Mouse (Mus musculus) myocyte (in vitro differentiated cells): ENCODE measurements at regions not wholly inside any gene's neighbourhood (a gene's known extent, or its start where the extent isn't known, plus 50 kb on each side); places are given as distances from the start of the nearest gene placed in this dataset.

ENCODE experiments used
- H3K27me3 ChIP-seq: one replicate; pipeline ENCODE4 v1.6.1; 2011; ENCODE audit not compliant: control insufficient read depth, insufficient read depth, insufficient read length
- H3K36me3 ChIP-seq: one replicate; pipeline ENCODE4 v1.6.1; 2011; ENCODE audit not compliant: control insufficient read depth, insufficient read depth
- H3K4me2 ChIP-seq: one replicate; pipeline ENCODE4 v1.6.1; 2011; ENCODE audit warnings: low read depth, control low read depth
- H3K4me3 ChIP-seq: one replicate; pipeline ENCODE4 v1.5.1; 2011; ENCODE audit warnings: mild to moderate bottlenecking, control low read depth, moderate library complexity
- H3K79me2 ChIP-seq: one replicate; pipeline ENCODE4 v1.6.1; 2011; ENCODE audit not compliant: control insufficient read depth, insufficient read depth
- H3ac ChIP-seq: one replicate; pipeline ENCODE4 v1.6.1; 2011; ENCODE audit not compliant: control insufficient read depth, insufficient read length
- CEBPB ChIP-seq: IDR thresholded peaks from 2 replicates; pipeline ENCODE4 v1.6.1; 2011; ENCODE audit warnings: mild to moderate bottlenecking, moderate library complexity; ENCODE audit not compliant: poor library complexity, insufficient read depth, severe bottlenecking
- E2F4 ChIP-seq: IDR thresholded peaks from one replicate; pipeline ENCODE4 v1.6.1; 2011; ENCODE audit warnings: mild to moderate bottlenecking, control low read depth, moderate library complexity; ENCODE audit not compliant: insufficient read depth
- MAX ChIP-seq: IDR thresholded peaks from one replicate; pipeline ENCODE4 v1.6.1; 2011; ENCODE audit warnings: low read depth, mild to moderate bottlenecking, control low read depth
- MYOD1 ChIP-seq, 3 experiments: IDR thresholded peaks; one replicate each; pipeline ENCODE4 v1.6.1; 2011; ENCODE audit warnings: control low read depth in 2 of 3, low read depth in 2 of 3, mild to moderate bottlenecking in 2 of 3, moderate library complexity in 1 of 3; ENCODE audit not compliant: insufficient read length in 2 of 3, control insufficient read depth in 1 of 3
- MYOG ChIP-seq, 3 experiments: IDR thresholded peaks; one replicate each; pipeline ENCODE4 v1.6.1; 2011; ENCODE audit warnings: control low read depth in 2 of 3, low read depth in 2 of 3, mild to moderate bottlenecking in 2 of 3; ENCODE audit not compliant: insufficient read length in 2 of 3, control insufficient read depth in 1 of 3, insufficient read depth in 1 of 3
- POLR2A ChIP-seq: IDR thresholded peaks from one replicate; pipeline ENCODE4 v1.6.1; 2011; ENCODE audit warnings: low read depth, mild to moderate bottlenecking, control low read depth, moderate library complexity; ENCODE audit not compliant: insufficient read length
- POLR2AphosphoS2 ChIP-seq: IDR thresholded peaks from one replicate; pipeline ENCODE4 v1.6.1; 2011; ENCODE audit warnings: low read depth, control low read depth; ENCODE audit not compliant: insufficient read length
- REST ChIP-seq: IDR thresholded peaks from one replicate; pipeline ENCODE4 v1.6.1; 2011; ENCODE audit warnings: mild to moderate bottlenecking, control low read depth, moderate library complexity; ENCODE audit not compliant: insufficient read depth, insufficient read length
- SRF ChIP-seq: IDR thresholded peaks from one replicate; pipeline ENCODE4 v1.6.1; 2011; ENCODE audit warnings: low read depth; ENCODE audit not compliant: control insufficient read depth, insufficient read length
- TCF12 ChIP-seq: IDR thresholded peaks from one replicate; pipeline ENCODE4 v1.6.1; 2011; ENCODE audit warnings: mild to moderate bottlenecking, control low read depth; ENCODE audit not compliant: poor library complexity, insufficient read depth, severe bottlenecking
- TCF3 ChIP-seq: IDR thresholded peaks from one replicate; pipeline ENCODE4 v1.6.1; 2011; ENCODE audit warnings: low read depth, control low read depth; ENCODE audit not compliant: insufficient read length
- USF1 ChIP-seq: IDR thresholded peaks from one replicate; pipeline ENCODE4 v1.6.1; 2011; ENCODE audit warnings: low read depth, mild to moderate bottlenecking, control low read depth, moderate library complexity

GRCm38 (mm10) chr2:72592011-72592410 is 116.1 kb downstream of the Cdca7 start:
- Histone ChIP-seq H3K36me3 (no peaks in the 10 kb centered on the region), H3K4me2 (no peak overlapping the region), H3K79me2 (no peaks in the 10 kb centered on the region), H3K27me3 (no peaks in the 10 kb centered on the region), H3K4me3 (no peak overlapping the region), H3ac (no peak overlapping the region)
- no peak for TF ChIP-seq E2F4

- Histone ChIP-seq H3K36me3 (no peaks in the 10 kb centered on the region), H3K4me2 (no peak overlapping the region), H3K4me3 (no peak overlapping the region), H3ac (no peak overlapping the region), H3K79me2 (no peaks in the 10 kb centered on the region), H3K27me3 (no peaks in the 10 kb centered on the region)
- TF ChIP-seq TCF12 (no peak), POLR2AphosphoS2 (no peak), POLR2A (no peak), E2F4 (no peak), CEBPB (no peak), REST (no peak), SRF (no peak), MYOD1 (IDR thresholded peaks at IDR 0.05; ENCODE audit: control insufficient read depth in 1 of 3, insufficient read length in 2 of 3, low read depth in 2 of 3) (no peak), MAX (no peak), MYOG (IDR thresholded peaks at IDR 0.05; ENCODE audit: control insufficient read depth in 1 of 3, insufficient read depth in 1 of 3, insufficient read length in 2 of 3, low read depth in 2 of 3) (no peak), USF1 (no peak)
Observed at GRCm38 (mm10) chr2:72596994-72597925, 121.3 kb downstream of the Cdca7 start.

GRCm38 (mm10) chr2:72597941-72598340 is 122.0 kb downstream of the Cdca7 start:
- Histone ChIP-seq H3K4me2 (no peak overlapping the region), H3K27me3 (no peaks in the 10 kb centered on the region), H3ac (no peak overlapping the region), H3K36me3 (no peaks in the 10 kb centered on the region), H3K4me3 (no peak overlapping the region), H3K79me2 (no peaks in the 10 kb centered on the region)
- TF ChIP-seq CEBPB: no peak
- TF ChIP-seq E2F4: no peak
- TF ChIP-seq POLR2AphosphoS2: no peak
- TF ChIP-seq MYOD1 (IDR thresholded peaks at IDR 0.05; ENCODE audit: control insufficient read depth in 1 of 3, insufficient read length in 2 of 3, low read depth in 2 of 3): no peak
- no peak for TF ChIP-seq MYOG (IDR thresholded peaks at IDR 0.05; ENCODE audit: control insufficient read depth in 1 of 3, insufficient read depth in 1 of 3, insufficient read length in 2 of 3, low read depth in 2 of 3)
- TF ChIP-seq MAX: no peak
- TF ChIP-seq POLR2A: no peak
- TF ChIP-seq USF1: no peak
- no peak for TF ChIP-seq SRF
- no peak for TF ChIP-seq TCF12
- no peak for TF ChIP-seq REST
- no peak for TF ChIP-seq TCF3

GRCm38 (mm10) chr2:72600723-72601122 is 124.8 kb downstream of the Cdca7 start:
- TF ChIP-seq MYOD1 (IDR thresholded peaks at IDR 0.05; ENCODE audit: control insufficient read depth in 1 of 3, insufficient read length in 2 of 3, low read depth in 2 of 3) (no peak), POLR2A (no peak), MYOG (IDR thresholded peaks at IDR 0.05; ENCODE audit: control insufficient read depth in 1 of 3, insufficient read depth in 1 of 3, insufficient read length in 2 of 3, low read depth in 2 of 3) (no peak), TCF3 (no peak), POLR2AphosphoS2 (no peak), TCF12 (no peak), REST (no peak), SRF (no peak), MAX (no peak), USF1 (no peak), E2F4 (no peak), CEBPB (no peak)
- Histone ChIP-seq H3K4me3 (no peak overlapping the region), H3ac (no peak overlapping the region), H3K36me3 (no peaks in the 10 kb centered on the region), H3K27me3 (no peaks in the 10 kb centered on the region), H3K79me2 (no peaks in the 10 kb centered on the region), H3K4me2 (no peak overlapping the region)

- Histone ChIP-seq H3K36me3 (no peaks in the 10 kb centered on the region), H3K4me2 (peak overlapping the region; percentile 47), H3K79me2 (no peaks in the 10 kb centered on the region), H3ac (no peak overlapping the region), H3K4me3 (no peak overlapping the region), H3K27me3 (no peaks in the 10 kb centered on the region)
- TF ChIP-seq CEBPB (0 out of 2 replicates have a peak, but pooled peaks have one; percentile 17), E2F4 (no peak)
Observed at GRCm38 (mm10) chr2:72602152-72602551, 126.2 kb downstream of the Cdca7 start.
